Mouse (Mus musculus): ENCODE results near the gene Pdgfd. TPM values are rescaled to one million over a fixed set of nuclear protein-coding genes. Genes with fewer than 3 reads are reported as not detected.

Pdgfd gene
- polyA plus RNA-seq, 1 experiment from 2014 or later, result 6.3 TPM

GRCm38 (mm10) chr9:6257072-6257471 is 88.7 kb downstream of the Pdgfd start:
- Histone ChIP-seq H3K9ac (ENCODE audit: low read depth, low read length) (no peak overlapping the region), H3K4me2 (replicated peaks; ENCODE audit: low read depth) (no peak overlapping the region), H3K9me3 (ENCODE audit: control insufficient read depth) (no peaks in the 10 kb centered on the region), H3K27ac (ENCODE audit: low read depth, low read length) (no peak overlapping the region), H3K4me1 (replicated peaks; ENCODE audit: control insufficient read depth, insufficient read depth, low read length) (no peaks in the 10 kb centered on the region), H3K4me3 (ENCODE audit: low read depth, low read length) (no peak overlapping the region), H3K36me3 (ENCODE audit: control insufficient read depth, insufficient read depth) (no peaks in the 10 kb centered on the region), H3K27me3 (replicated peaks; ENCODE audit: control insufficient read depth, insufficient read depth, low read length) (no peaks in the 10 kb centered on the region)
- TF ChIP-seq CTCF (IDR thresholded peaks at IDR 0.05; ENCODE audit: low read depth), result no peak
- no peak for ATAC-seq

GRCm38 (mm10) chr9:6264820-6265219 is 96.4 kb downstream of the Pdgfd start:
- no peak overlapping the region for H3K4me3 ChIP-seq (ENCODE audit: low read depth, low read length)
- H3K9me3 ChIP-seq (ENCODE audit: control insufficient read depth), result no peaks in the 10 kb centered on the region
- H3K27me3 ChIP-seq (replicated peaks; ENCODE audit: control insufficient read depth, insufficient read depth, low read length), result no peaks in the 10 kb centered on the region
- no peak overlapping the region for H3K27ac ChIP-seq (ENCODE audit: low read depth, low read length)
- no peak overlapping the region for H3K9ac ChIP-seq (ENCODE audit: low read depth, low read length)
- no peaks in the 10 kb centered on the region for H3K36me3 ChIP-seq (ENCODE audit: control insufficient read depth, insufficient read depth)
- H3K4me1 ChIP-seq (replicated peaks; ENCODE audit: control insufficient read depth, insufficient read depth, low read length), result no peaks in the 10 kb centered on the region
- H3K4me2 ChIP-seq (replicated peaks; ENCODE audit: low read depth), result no peak overlapping the region
- no peak for ATAC-seq
- no peak for TF ChIP-seq CTCF (IDR thresholded peaks at IDR 0.05; ENCODE audit: low read depth)
- 89% methylated on average over 2 of the region's 2 CpGs for WGBS

- Histone ChIP-seq H3K4me3 (ENCODE audit: low read depth, low read length) (no peak within 1 kb of the TSS), H3K27me3 (replicated peaks; ENCODE audit: control insufficient read depth, insufficient read depth, low read length) (no peaks in the 10 kb centered on the region), H3K27ac (ENCODE audit: low read depth, low read length) (no peak within 1 kb of the TSS), H3K4me1 (replicated peaks; ENCODE audit: control insufficient read depth, insufficient read depth, low read length) (no peaks in the 10 kb centered on the region), H3K4me2 (replicated peaks; ENCODE audit: low read depth) (no peak within 1 kb of the TSS), H3K9me3 (ENCODE audit: control insufficient read depth) (no peaks in the 10 kb centered on the region), H3K36me3 (ENCODE audit: control insufficient read depth, insufficient read depth) (no peaks in the 10 kb centered on the region), H3K9ac (ENCODE audit: low read depth, low read length) (no peak within 1 kb of the TSS)
- 74% methylated on average over 1 of the region's 1 CpGs for WGBS
- ATAC-seq, result no peak
- TF ChIP-seq CTCF (IDR thresholded peaks at IDR 0.05; ENCODE audit: low read depth), result no peak
These were observed 101.5 kb downstream of the Pdgfd start, which contains the start of gene Ddi1 for GRCm38 (mm10) chr9:6269796-6270280. Ddi1 (minus strand) TSS chr9:6269846.

- H3K4me2 ChIP-seq (replicated peaks; ENCODE audit: low read depth), result no peak overlapping the region
- H3K27ac ChIP-seq (ENCODE audit: low read depth, low read length), result no peak overlapping the region
- H3K9ac ChIP-seq (ENCODE audit: low read depth, low read length), result no peak overlapping the region
- no peaks in the 10 kb centered on the region for H3K27me3 ChIP-seq (replicated peaks; ENCODE audit: control insufficient read depth, insufficient read depth, low read length)
- H3K36me3 ChIP-seq (ENCODE audit: control insufficient read depth, insufficient read depth), result no peaks in the 10 kb centered on the region
- 71% methylated on average over 1 of the region's 1 CpGs for WGBS
- no peak for TF ChIP-seq CTCF (IDR thresholded peaks at IDR 0.05; ENCODE audit: low read depth)
- H3K4me1 ChIP-seq (replicated peaks; ENCODE audit: control insufficient read depth, insufficient read depth, low read length), result no peaks in the 10 kb centered on the region
- ATAC-seq, result no peak
- no peak overlapping the region for H3K4me3 ChIP-seq (ENCODE audit: low read depth, low read length)
- H3K9me3 ChIP-seq (ENCODE audit: control insufficient read depth), result no peaks in the 10 kb centered on the region
These were observed 108.0 kb downstream of the Pdgfd start for GRCm38 (mm10) chr9:6276395-6276794.

- Histone ChIP-seq H3K9me3 (ENCODE audit: control insufficient read depth) (no peaks in the 10 kb centered on the region), H3K9ac (ENCODE audit: low read depth, low read length) (no peak overlapping the region), H3K36me3 (ENCODE audit: control insufficient read depth, insufficient read depth) (no peaks in the 10 kb centered on the region), H3K4me2 (replicated peaks; ENCODE audit: low read depth) (no peak overlapping the region), H3K4me1 (replicated peaks; ENCODE audit: control insufficient read depth, insufficient read depth, low read length) (no peaks in the 10 kb centered on the region), H3K27me3 (replicated peaks; ENCODE audit: control insufficient read depth, insufficient read depth, low read length) (no peaks in the 10 kb centered on the region), H3K4me3 (ENCODE audit: low read depth, low read length) (no peak overlapping the region), H3K27ac (ENCODE audit: low read depth, low read length) (no peak overlapping the region)
- TF ChIP-seq CTCF (IDR thresholded peaks at IDR 0.05; ENCODE audit: low read depth), result no peak
- ATAC-seq, result no peak
These were observed 109.1 kb downstream of the Pdgfd start for GRCm38 (mm10) chr9:6277526-6277925.

- no peak for TF ChIP-seq CTCF (IDR thresholded peaks at IDR 0.05; ENCODE audit: low read depth)
- no peak for ATAC-seq
- Histone ChIP-seq H3K9ac (ENCODE audit: low read depth, low read length) (no peak overlapping the region), H3K27me3 (replicated peaks; ENCODE audit: control insufficient read depth, insufficient read depth, low read length) (no peaks in the 10 kb centered on the region), H3K4me2 (replicated peaks; ENCODE audit: low read depth) (no peak overlapping the region), H3K27ac (ENCODE audit: low read depth, low read length) (no peak overlapping the region), H3K4me3 (ENCODE audit: low read depth, low read length) (no peak overlapping the region), H3K4me1 (replicated peaks; ENCODE audit: control insufficient read depth, insufficient read depth, low read length) (no peaks in the 10 kb centered on the region), H3K9me3 (ENCODE audit: control insufficient read depth) (no peaks in the 10 kb centered on the region), H3K36me3 (ENCODE audit: control insufficient read depth, insufficient read depth) (no peaks in the 10 kb centered on the region)
- 75% methylated on average over 1 of the region's 1 CpGs for WGBS
These were observed 118.4 kb downstream of the Pdgfd start for GRCm38 (mm10) chr9:6286770-6287169.

GRCm38 (mm10) chr9:6289211-6289696 is 120.9 kb downstream of the Pdgfd start:
- Histone ChIP-seq H3K4me2 (replicated peaks; ENCODE audit: low read depth) (no peak overlapping the region), H3K9ac (ENCODE audit: low read depth, low read length) (no peak overlapping the region), H3K36me3 (ENCODE audit: control insufficient read depth, insufficient read depth) (no peaks in the 10 kb centered on the region), H3K4me1 (replicated peaks; ENCODE audit: control insufficient read depth, insufficient read depth, low read length) (no peaks in the 10 kb centered on the region), H3K9me3 (ENCODE audit: control insufficient read depth) (no peaks in the 10 kb centered on the region), H3K4me3 (ENCODE audit: low read depth, low read length) (no peak overlapping the region), H3K27ac (ENCODE audit: low read depth, low read length) (no peak overlapping the region), H3K27me3 (replicated peaks; ENCODE audit: control insufficient read depth, insufficient read depth, low read length) (no peaks in the 10 kb centered on the region)
- no peak for TF ChIP-seq CTCF (IDR thresholded peaks at IDR 0.05; ENCODE audit: low read depth)
- ATAC-seq, result no peak
- WGBS, result 40% methylated on average over 2 of the region's 2 CpGs

Measured in intestine, postnatal 0 days (tissue).